Mouse (Mus musculus) E14TG2a.4 (cell line): ENCODE measurements at regions not wholly inside any gene's neighbourhood (a gene's known extent, or its start where the extent isn't known, plus 50 kb on each side); places are given as distances from the start of the nearest gene placed in this dataset.

Experiments
- CTCF ChIP-seq: conservative IDR thresholded peaks from 2 replicates; pipeline ENCODE4 v1.5.1; 2014; ENCODE audit warnings: low read length
- NANOG ChIP-seq: IDR thresholded peaks from 2 replicates; pipeline ENCODE4 v1.6.1; 2014; ENCODE audit warnings: borderline replicate concordance, low read length, mixed read lengths

- TF ChIP-seq CTCF, result no peak
- no peak for TF ChIP-seq NANOG
Observed at GRCm38 (mm10) chr1:189077861-189078260, 70.2 kb upstream of the Kctd3 start.
